Mouse (Mus musculus) heart, embryonic 10.5 days (tissue): ENCODE measurements around the gene Dennd1a. TPM values are rescaled to one million over a fixed set of nuclear protein-coding genes. Genes with fewer than 3 reads are reported as not detected.

Experiments used
- DNase-seq: peaks from one replicate; pipeline ENCODE4 v3.0.0-alpha.2; 2017; ENCODE audit warnings: low spot score
- H3K27ac ChIP-seq: fragments of 300-500 bp; sonication (generic); 2 replicates; pipeline ENCODE4 v1.5.1; 2016; ENCODE audit warnings: mild to moderate bottlenecking
- H3K27me3 ChIP-seq: fragments of 300-500 bp; sonication (generic); 2 replicates; pipeline ENCODE4 v1.6.1; 2016; ENCODE audit warnings: mild to moderate bottlenecking; ENCODE audit not compliant: poor library complexity, insufficient read depth, severe bottlenecking
- H3K36me3 ChIP-seq: fragments of 300-500 bp; sonication (generic); 2 replicates; pipeline ENCODE4 v1.6.1; 2016; ENCODE audit warnings: mild to moderate bottlenecking, moderate library complexity
- H3K4me1 ChIP-seq: fragments of 300-500 bp; sonication (generic); 2 replicates; pipeline ENCODE4 v1.6.1; 2016; ENCODE audit warnings: mild to moderate bottlenecking
- H3K4me3 ChIP-seq: fragments of 300-500 bp; sonication (generic); 2 replicates; pipeline ENCODE4 v1.5.1; 2016; ENCODE audit warnings: mild to moderate bottlenecking, moderate library complexity
- H3K9me3 ChIP-seq: fragments of 300-500 bp; sonication (generic); 2 replicates; pipeline ENCODE4 v1.6.1; 2016; ENCODE audit warnings: mild to moderate bottlenecking, moderate library complexity
- WGBS: fragments of 180-500 bp; shearing (Covaris S2); methylation state at CpG from one replicate; pipeline ENCODE4 v1.1.7; 2016; 5-methylcytosine and 5-hydroxymethylcytosine counted together
- polyA plus RNA-seq: library from polyadenylated mRNA; unstranded; fragments of >200 nt; fragmentation: Nextera tagmentation; extraction: Ambion mirVana; gene quantifications from 2 replicates; pipeline ENCODE4 v1.2.1, GENCODE M21; 2016

Gene Dennd1a
- polyA plus RNA-seq, 1 experiment from 2014 or later: 14.8 TPM

DNA sequence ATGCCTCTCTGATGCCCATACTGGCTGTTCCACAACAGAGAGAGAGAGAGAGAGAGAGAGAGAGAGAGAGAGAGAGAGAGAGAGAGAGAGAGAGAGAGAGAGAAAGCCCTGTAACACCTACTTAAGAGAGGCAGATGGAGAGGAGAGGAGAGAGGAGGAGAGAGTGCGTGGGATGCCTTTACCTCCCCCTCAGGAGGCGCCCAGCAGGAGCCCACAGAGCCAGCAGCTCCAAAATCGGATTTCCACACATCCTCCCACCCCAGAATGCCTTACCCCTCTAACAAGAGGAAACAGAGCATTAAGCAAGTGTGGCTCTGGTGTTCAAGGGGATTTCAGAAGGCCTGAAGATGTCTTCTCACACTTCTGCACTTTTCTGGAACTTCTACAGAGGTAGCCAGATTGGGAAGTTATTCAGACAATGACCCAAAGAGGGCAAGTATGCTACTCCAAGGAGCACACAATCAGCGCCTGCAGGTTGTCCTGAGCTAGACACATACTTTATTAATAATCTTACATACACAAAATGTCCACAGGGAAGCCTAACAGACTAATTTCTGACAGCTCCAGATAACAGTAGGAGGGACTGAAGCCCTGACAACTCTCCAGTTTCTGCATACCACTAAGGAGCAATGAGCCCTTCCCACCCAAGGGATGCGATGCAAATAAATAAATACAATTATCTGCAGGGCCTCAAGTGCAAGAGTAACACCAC, 161.4 kb downstream of the Dennd1a start:
- no peak for DNase-seq
- H3K27ac ChIP-seq: peak overlapping the region; percentile 42; the same call in 1 of the 2 replicates

DNA sequence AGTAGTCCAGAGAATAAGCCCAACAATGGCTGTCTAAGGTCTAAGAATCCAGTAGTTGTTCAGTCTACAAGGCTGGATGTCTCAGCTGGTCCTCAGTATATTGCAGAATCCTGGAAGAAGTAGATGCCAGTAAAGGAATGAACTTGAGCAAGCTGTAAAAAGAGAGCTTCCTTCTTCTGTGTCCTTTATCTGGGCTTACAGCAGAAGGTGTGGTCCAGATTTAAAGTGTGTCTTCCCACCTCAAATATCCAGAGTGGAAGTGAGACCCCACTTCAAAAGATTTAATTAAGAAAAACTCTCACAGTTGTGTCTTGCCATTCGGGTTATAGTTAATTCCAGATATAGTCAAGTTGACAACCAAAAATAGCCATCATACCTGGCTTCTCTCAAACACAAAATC, 162.5 kb downstream of the Dennd1a start:
- H3K4me1 ChIP-seq: peaks cover 18% of the 10 kb centered on the region
- 76% methylated on average over 1 of the region's 1 CpGs for WGBS
- no peak for DNase-seq
- H3K36me3 ChIP-seq: no peaks in the 10 kb centered on the region
- H3K27me3 ChIP-seq: no peaks in the 10 kb centered on the region
- H3K4me3 ChIP-seq: no peak overlapping the region
- H3K27ac ChIP-seq: no peak overlapping the region
- H3K9me3 ChIP-seq: no peaks in the 10 kb centered on the region

More for the DNA sequence above, 161.4 kb downstream of the Dennd1a start:
- H3K4me3 ChIP-seq: no peak overlapping the region
- H3K9me3 ChIP-seq: no peaks in the 10 kb centered on the region
- peaks cover 18% of the 10 kb centered on the region for H3K4me1 ChIP-seq
- WGBS: 28% methylated on average over 5 of the region's 5 CpGs
- no peaks in the 10 kb centered on the region for H3K36me3 ChIP-seq
- H3K27me3 ChIP-seq: no peaks in the 10 kb centered on the region

DNA sequence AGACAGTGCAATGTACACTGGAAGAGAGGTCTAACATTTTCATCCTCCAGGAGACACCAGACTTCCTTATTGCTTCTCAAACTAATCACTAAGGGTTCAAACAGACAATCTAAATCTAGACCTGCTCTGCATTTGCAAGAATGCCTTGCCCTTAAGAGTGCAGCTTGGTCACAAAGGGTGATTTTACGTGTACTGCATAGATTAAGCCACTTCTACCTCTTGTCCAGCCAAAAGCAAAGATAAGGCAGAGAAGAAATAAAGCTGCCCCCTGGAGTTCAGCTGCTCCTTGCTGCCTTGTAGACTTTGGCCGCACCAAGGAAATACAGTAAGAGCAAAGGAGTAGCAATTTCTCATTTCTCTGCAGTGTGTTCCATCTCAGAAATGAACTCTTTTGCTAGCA, 172.2 kb downstream of the Dennd1a start:
- H3K36me3 ChIP-seq: no peaks in the 10 kb centered on the region
- H3K9me3 ChIP-seq: no peaks in the 10 kb centered on the region
- H3K4me3 ChIP-seq: no peak overlapping the region
- H3K27me3 ChIP-seq: no peaks in the 10 kb centered on the region
- H3K27ac ChIP-seq: no peak overlapping the region
- H3K4me1 ChIP-seq: 0 out of 2 replicates have a peak, but pooled peaks cover 5% of the 10 kb centered on the region
- 44% methylated on average over 2 of the region's 2 CpGs for WGBS
- no peak for DNase-seq

DNA sequence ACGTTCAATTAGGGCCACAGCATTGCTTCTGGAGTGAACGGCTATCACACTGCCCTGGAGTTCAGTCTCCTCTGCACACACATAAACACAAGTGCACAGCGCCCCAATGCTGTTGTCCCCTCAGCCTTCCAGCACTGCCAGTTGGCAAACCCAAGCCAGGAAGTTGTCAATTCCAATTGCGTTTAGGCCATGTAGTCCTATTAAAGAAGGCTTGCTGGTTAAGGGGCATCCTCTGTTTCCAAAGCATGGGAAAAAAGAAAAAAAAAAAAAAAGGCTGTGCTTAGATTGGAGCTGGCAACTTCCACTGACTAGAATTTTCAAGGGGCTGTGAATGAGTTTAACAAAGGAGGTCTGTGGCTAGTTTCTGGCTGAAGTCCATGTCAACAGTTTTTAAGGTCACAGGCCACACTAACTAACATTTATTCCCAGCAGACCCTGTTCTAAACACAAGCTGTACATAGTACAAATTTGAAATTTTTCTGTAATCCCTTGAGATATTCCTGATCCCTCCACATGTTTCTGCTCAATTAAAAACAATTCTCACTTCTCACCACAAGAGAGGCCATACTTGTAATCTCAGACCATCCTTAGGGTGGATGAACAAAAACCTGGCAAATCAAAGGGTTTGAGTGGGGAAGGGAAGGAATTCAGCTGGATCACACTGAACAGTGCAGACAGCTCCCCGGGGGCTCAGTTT, 175.4 kb downstream of the Dennd1a start:
- no peaks in the 10 kb centered on the region for H3K36me3 ChIP-seq
- no peak overlapping the region for H3K4me3 ChIP-seq
- 70% methylated on average over 5 of the region's 5 CpGs for WGBS
- H3K27me3 ChIP-seq: no peaks in the 10 kb centered on the region
- 0 out of 2 replicates have a peak, but pooled peaks cover 5% of the 10 kb centered on the region for H3K4me1 ChIP-seq
- no peaks in the 10 kb centered on the region for H3K9me3 ChIP-seq
- no peak overlapping the region for H3K27ac ChIP-seq
- DNase-seq: no peak

DNA sequence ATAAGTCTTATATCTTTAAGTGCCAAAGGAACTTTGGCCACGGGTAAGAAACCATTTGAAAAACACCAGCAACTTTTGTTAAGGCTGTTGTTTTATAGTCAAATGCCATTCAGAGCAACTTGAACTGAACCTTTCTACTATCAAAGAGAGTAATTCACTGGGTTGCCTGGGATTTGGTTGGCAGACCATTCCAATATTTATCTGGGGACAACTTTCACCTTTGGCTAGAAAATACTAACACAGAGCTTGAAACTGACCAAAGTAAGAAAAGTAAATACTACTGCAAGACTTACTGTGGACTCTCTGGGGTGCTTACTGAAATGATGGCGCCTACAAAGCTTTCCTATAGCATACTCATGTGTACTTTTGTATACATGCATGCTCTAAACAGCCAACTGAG, 178.6 kb downstream of the Dennd1a start:
- Histone ChIP-seq H3K4me3 (no peak overlapping the region), H3K4me1 (no peaks in the 10 kb centered on the region), H3K36me3 (no peaks in the 10 kb centered on the region), H3K27me3 (no peaks in the 10 kb centered on the region), H3K27ac (no peak overlapping the region), H3K9me3 (no peaks in the 10 kb centered on the region)
- 79% methylated on average over 2 of the region's 2 CpGs for WGBS
- no peak for DNase-seq

DNA sequence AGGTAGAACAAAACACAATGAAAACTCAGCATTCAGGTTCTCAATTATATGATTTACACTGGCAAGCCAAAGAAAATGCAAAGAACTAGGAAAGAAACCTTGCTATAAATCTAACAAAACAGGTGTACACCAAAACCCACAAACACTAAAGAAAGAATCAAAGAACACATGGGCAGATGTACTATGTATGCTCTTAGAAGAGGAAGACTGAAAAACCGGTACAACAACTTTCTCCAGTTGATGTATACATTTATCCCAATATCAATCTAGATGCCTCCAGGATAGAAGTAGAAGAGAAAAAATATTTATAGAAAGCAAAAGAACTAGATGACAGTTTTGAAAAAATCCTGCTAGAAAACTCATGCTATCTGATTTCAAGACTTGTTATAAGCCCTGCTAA, 184.5 kb downstream of the Dennd1a start:
- Histone ChIP-seq H3K36me3 (no peaks in the 10 kb centered on the region), H3K27me3 (no peaks in the 10 kb centered on the region), H3K9me3 (no peaks in the 10 kb centered on the region), H3K4me1 (peaks cover 14% of the 10 kb centered on the region), H3K27ac (no peak overlapping the region), H3K4me3 (no peak overlapping the region)
- 89% methylated on average over 1 of the region's 1 CpGs for WGBS
- no peak for DNase-seq

DNA sequence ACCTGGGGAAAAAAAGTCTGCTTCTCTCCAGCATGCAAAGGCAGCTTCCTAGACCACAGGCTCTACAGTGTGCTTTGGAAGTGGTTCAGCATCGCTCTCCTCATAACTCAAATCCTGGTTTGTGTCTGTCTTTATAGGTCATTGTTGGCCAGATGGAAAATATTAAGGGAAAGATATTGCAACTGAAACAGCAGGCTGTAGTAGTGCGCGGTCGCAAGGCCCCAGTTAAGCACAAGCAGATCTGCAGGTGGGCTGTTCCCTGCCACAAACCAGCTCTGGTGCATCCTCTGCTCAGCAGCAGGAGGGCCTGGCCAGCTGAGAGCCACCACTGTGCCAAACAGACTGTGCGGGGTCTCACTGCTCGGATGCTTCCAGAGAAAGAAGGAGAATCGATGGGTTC, 186.9 kb downstream of the Dennd1a start:
- no peak overlapping the region for H3K27ac ChIP-seq
- no peak for DNase-seq
- no peaks in the 10 kb centered on the region for H3K9me3 ChIP-seq
- H3K4me1 ChIP-seq: peaks cover 19% of the 10 kb centered on the region
- no peaks in the 10 kb centered on the region for H3K36me3 ChIP-seq
- H3K27me3 ChIP-seq: no peaks in the 10 kb centered on the region
- WGBS: 40% methylated on average over 7 of the region's 7 CpGs
- no peak overlapping the region for H3K4me3 ChIP-seq

DNA sequence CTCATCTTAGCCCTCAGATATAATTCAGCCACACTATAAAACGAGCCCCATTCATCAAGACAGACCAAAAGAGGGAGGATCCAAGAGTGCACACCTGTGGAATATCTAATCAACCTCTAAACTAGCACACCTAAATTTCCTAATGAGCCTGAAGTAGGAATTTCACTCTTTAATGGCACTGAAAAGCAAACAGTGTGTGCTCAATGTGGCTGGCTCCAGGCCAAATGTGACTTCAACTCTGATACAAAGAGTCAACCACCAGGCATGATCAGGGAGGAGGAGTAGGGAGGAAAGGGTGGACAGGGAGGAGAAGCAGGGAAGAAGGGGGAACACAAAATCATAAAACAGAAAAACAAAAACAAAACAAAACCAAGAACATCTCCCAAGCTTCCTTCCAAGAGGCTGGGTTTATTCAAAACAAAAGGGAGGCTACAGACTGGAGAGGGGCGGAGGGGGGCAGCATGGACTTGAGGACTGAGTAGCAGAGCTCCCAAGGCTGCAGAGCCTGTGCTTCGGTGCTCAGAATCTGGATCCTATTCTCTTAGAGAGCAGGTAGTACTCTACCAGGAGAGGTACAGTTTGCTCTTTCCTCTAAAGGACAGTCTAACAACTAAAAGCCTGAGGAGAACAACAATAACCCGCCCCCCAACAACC, 187.9 kb downstream of the Dennd1a start:
- H3K9me3 ChIP-seq: no peaks in the 10 kb centered on the region
- DNase-seq: no peak
- H3K4me3 ChIP-seq: no peak overlapping the region
- peaks cover 19% of the 10 kb centered on the region for H3K4me1 ChIP-seq
- H3K27me3 ChIP-seq: no peaks in the 10 kb centered on the region
- H3K36me3 ChIP-seq: no peaks in the 10 kb centered on the region
- no peak overlapping the region for H3K27ac ChIP-seq
- 71% methylated on average over 4 of the region's 4 CpGs for WGBS

DNA sequence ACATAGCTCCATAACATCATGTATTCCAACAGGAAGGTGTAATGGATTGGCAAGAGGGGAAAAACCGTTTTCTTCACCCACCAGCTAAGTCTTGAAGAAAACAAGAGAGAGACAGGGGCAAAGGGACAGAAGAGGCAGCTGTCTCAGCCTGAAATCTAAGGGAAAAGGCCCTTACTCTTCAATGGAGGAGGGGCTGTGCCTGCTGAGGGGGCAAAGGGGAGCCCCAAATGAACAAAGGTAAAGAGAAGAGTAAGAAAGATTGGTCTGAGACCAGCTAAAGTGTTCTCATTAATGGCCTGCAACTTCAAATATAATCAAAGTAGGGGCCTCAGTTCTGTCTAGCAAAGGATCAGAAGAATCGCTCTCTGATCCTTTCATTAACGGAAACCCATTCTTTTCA, 189.7 kb downstream of the Dennd1a start:
- Histone ChIP-seq H3K4me1 (peaks cover 23% of the 10 kb centered on the region), H3K9me3 (no peaks in the 10 kb centered on the region), H3K4me3 (no peak overlapping the region), H3K27ac (no peak overlapping the region), H3K27me3 (no peaks in the 10 kb centered on the region), H3K36me3 (no peaks in the 10 kb centered on the region)
- WGBS: 74% methylated on average over 3 of the region's 3 CpGs
- DNase-seq: no peak

DNA sequence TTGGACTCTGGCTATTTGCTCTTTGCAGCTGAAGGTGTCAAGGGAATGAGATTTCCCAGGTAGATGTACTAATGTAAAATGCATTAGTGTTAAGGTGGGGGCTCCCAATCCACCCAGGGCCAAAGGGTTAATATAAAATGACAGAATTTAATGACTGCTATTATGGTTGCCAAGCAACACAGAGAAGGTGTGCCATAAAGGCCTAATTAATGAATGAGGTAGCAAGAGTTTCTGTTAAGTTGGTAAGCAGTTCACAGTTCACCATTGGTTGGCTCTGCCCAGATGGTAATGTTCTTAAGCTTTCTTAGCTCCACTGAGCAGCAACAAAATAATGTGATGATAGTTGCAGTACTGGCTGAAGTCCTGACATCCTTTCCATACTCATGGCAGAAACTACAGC, 190.9 kb downstream of the Dennd1a start:
- no peaks in the 10 kb centered on the region for H3K27me3 ChIP-seq
- no peak for DNase-seq
- peaks cover 23% of the 10 kb centered on the region for H3K4me1 ChIP-seq
- H3K9me3 ChIP-seq: no peaks in the 10 kb centered on the region
- no peaks in the 10 kb centered on the region for H3K36me3 ChIP-seq
- no peak overlapping the region for H3K27ac ChIP-seq
- H3K4me3 ChIP-seq: no peak overlapping the region

DNA sequence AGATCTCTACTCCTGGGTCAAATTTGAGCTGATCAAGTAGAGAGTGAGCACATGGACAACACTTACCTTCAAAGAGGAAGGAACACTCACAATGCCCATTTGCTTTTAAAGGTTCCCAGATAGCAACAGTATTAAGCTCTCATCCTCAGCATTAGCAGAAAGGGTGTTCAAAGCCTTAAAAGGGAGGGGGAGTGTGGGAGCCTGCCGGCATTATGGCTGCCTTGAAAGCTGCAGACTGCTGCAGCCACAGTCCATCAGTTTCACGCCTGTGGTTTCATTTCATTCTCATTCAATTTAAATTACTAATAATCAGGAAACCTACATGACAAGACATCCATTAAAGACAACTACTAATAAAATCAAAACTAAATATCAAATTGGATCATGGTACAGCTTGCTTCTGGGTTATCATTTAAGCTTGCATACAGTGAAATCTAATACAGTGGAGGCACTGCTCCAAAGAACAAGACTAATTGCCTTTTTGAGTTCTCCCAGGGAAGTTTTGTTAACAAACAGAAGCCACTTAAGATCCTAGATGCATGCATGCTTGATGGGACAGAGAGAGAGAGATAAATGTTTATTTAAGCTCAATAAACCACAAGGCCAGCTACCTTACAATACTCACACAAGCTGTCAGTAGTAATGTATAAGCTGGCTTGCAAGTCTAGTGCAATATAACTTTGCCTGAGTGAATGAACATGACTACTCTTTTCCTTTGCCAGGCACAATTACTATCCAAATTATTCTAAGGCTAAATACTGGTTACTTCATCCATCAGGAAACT, 192.6 kb downstream of the Dennd1a start:
- no peaks in the 10 kb centered on the region for H3K9me3 ChIP-seq
- no peak for DNase-seq
- H3K36me3 ChIP-seq: no peaks in the 10 kb centered on the region
- H3K4me3 ChIP-seq: no peak overlapping the region
- no peak overlapping the region for H3K27ac ChIP-seq
- 47% methylated on average over 2 of the region's 2 CpGs for WGBS
- peaks cover 19% of the 10 kb centered on the region for H3K4me1 ChIP-seq
- no peaks in the 10 kb centered on the region for H3K27me3 ChIP-seq

DNA sequence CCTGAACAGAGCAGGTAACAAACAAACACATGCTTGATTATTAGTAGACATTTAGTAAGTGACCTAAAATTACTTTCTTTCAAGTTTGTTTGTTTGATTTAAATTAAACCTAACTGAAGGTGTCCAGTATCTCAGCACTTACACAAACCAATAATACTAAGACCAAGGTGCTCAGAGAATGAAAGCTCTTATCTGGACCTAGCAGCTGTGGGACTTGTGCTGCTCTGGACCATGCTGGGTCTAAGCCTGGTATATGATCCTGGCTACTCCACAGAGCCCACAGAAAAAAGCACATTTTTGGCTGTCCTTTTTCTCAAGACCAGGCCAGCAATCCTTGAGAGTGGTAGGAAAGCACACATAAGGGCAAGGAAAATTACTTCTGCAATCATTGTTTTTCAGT, 193.2 kb downstream of the Dennd1a start:
- no peaks in the 10 kb centered on the region for H3K27me3 ChIP-seq
- no peak for DNase-seq
- H3K4me1 ChIP-seq: peaks cover 19% of the 10 kb centered on the region
- no peaks in the 10 kb centered on the region for H3K36me3 ChIP-seq
- H3K9me3 ChIP-seq: no peaks in the 10 kb centered on the region
- H3K4me3 ChIP-seq: no peak overlapping the region
- no peak overlapping the region for H3K27ac ChIP-seq

DNA sequence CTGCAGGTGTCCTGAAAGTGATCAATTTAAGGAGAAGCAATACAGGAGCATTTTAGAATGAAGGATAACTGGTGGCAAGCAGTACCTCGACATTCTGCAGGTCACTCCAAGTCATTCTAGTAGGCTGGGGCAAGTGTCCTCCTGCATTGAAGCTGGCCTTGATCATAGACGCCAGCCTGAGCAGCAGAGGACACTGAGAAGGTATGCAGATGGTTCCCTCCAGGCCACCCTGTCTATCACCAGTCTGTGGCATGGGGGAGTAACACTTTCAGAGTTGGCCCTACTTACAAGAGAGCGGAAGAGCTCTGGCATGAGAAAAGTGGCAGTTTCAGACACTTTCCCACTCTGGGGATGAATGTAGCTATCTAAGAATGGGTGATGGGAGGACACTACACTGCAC, 193.9 kb downstream of the Dennd1a start:
- no peak for DNase-seq
- H3K4me1 ChIP-seq: peaks cover 15% of the 10 kb centered on the region
- H3K27me3 ChIP-seq: no peaks in the 10 kb centered on the region
- H3K36me3 ChIP-seq: no peaks in the 10 kb centered on the region
- no peaks in the 10 kb centered on the region for H3K9me3 ChIP-seq
- no peak overlapping the region for H3K27ac ChIP-seq
- 63% methylated on average over 3 of the region's 3 CpGs for WGBS
- no peak overlapping the region for H3K4me3 ChIP-seq
